Mouse (Mus musculus) cerebellum, adult 11-12 months (tissue): Measurements from ENCODE around the gene Farsa.
A peak's percentile ranks its signal among the peaks of the same experiment; 100 is the strongest.
"Not testable (repeated sequence)": the region's sequence is repeated elsewhere in the genome, so short reads cannot be mapped to it uniquely, and the experiment has no call there.

ENCODE experiments used
- DNase-seq: peaks from one replicate; pipeline ENCODE4 v3.0.0; 2022

Farsa gene

GRCm38 (mm10) chr8:84856864-84857441 is at the start of gene Farsa:
TSS of gene Farsa (plus strand) at chr8:84856989.
- DNase-seq = peak; percentile 91

DNA sequence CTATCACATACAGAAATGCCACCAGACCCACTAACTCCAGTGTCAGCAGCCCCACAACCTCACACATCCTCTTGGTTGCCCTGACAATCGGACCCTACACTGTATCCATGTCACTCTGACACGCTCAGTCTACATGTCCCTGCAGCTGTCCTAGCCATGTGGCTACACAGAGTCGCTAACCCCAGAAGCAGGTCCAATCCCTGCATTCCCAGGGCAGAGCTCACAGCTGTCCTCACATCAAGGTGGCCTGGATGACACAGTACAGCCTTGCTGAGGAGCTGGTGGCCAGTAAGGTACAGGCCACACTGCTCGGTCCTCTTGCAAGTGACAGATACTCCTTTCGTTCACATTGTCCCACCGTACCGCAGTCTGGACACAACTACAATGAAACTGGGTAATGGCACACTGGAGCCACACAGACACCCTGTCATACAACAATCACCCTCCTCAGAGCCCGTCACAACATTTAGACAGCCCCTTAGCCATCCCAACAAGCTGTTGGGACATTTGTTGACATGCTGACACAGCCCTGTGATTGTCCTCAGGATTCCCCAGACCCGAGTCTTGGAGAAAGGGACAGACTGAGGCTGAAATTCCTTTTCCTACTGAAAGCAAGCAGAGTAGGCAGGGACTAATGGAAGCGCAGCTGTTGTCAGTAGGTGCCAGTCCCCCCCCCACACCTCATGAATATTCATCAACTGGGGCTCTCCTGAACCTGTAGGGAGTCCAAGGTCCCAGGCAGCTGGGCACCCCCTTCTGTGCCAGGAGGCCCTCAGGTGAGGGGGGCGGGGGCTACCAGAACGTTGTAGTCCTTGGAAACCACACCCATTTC is 47.5 kb upstream of the Farsa start:
- DNase-seq = no peak

DNA sequence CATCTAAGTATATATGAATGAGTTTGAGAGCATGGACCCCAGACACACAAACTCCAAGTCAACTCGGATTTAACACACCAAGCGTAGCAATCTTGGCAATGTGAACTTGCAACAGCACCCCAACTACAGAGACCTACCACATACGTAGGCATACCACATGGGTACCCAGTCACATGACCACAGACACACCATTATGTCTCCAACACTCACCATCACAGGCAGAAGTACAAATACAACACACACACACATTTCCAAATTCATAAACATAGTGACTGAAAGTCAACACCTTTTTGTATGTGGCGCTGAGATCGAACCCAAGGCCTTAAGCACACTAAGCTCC is 46.9 kb upstream of the Farsa start:
- DNase-seq = no peak

GRCm38 (mm10) chr8:84810896-84811295 is 45.9 kb upstream of the Farsa start:
- peak; percentile 94 for DNase-seq

GRCm38 (mm10) chr8:84811303-84811702 is 45.5 kb upstream of the Farsa start:
- peak; percentile 50 for DNase-seq

- peak; percentile 77 for DNase-seq
Measured at GRCm38 (mm10) chr8:84813059-84813458, 43.7 kb upstream of the Farsa start.

- no peak for DNase-seq
Measured at GRCm38 (mm10) chr8:84813830-84814229, 43.0 kb upstream of the Farsa start.

GRCm38 (mm10) chr8:84814240-84814554 is 42.6 kb upstream of the Farsa start:
- peak; percentile 70 for DNase-seq

DNA sequence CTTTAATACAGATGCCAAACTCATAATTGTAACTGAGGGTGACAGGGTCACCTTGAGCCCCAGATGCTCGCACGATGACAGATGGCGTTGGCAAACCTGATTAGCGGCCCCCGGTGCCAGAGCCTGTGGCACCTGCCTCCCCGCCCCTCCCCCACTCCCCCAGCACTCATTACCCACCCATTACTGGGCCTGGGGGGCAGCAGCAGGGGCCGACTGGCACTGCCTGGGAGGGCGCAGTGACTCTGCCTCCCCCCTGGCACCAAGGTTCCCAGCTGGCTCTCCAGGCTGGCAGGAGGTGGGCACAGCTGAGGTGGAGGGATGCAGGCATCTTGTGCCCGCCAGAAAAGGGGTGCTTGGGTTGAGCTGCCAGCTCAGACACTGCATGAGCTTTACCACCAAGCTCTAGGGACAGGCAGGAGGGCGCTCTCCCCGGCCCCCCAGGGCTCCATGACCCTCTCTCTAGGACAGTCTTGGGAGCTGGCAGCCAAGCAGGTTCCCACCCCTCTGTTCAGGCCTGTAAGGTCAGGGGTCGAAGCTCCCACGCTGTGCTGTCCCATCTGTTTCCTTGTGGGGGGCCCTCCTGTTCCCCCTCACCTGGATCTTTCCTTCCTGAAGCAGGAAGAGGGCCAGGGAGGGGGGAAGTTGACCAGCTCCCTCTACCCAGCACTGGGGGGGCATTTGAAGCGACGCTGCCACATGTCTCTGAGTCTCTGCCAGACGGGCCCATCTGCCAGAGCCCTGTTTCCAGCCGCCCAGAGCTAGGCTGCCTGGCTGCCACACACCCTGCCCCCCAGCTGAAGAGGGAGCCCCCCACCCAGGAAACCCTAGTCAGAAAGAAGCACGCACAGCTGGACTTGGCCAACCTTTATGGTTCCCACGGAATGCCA is 42.0 kb upstream of the Farsa start:
- peak; percentile 81 for DNase-seq

GRCm38 (mm10) chr8:84815547-84815946 is 41.2 kb upstream of the Farsa start:
- peak; percentile 93 for DNase-seq

DNA sequence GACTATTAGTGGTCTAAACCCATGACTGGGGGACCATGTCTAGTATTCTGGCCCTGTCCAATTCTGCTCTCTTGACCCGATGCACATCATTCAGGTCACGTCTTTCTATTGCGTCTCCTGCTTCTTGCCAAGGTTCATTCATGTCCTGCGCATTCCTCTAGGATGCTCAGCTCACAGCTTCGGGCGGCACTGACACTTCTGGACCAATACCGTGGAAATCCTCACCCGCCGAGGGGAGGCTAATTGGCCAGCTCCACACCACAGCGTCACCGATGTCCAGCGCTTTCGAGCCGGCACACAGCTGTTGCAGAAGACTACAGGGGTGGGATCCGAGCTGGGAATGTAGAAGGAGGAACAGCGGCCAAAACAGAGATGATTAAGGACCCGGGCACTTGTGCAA is 40.7 kb upstream of the Farsa start:
- peak; percentile 52 for DNase-seq

DNA sequence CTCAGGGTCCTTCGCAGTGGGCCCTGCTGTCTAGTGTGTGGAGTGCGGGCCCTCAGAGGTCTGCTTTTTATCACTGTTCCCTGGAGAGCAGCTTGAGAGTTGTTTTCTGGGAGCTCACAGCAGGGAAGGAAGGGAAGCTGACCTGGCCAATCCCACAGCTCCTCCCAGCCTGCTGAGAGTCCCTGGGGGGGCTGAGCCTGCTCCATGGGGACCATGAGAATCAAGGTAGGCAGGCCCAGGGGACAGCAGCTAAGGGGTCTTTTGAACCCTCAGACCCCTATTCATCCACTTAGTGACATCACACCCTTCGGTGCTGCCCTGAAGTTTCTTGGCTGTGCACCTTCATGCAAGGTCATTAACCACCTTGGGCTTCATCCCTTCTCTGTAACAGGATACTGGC is 34.1 kb upstream of the Farsa start, which contains the start of gene Dand5:
Dand5 (minus strand) TSS at position 101 of the 400 bp plus-strand sequence.
- DNase-seq = no peak

GRCm38 (mm10) chr8:84823653-84824052 is 33.1 kb upstream of the Farsa start:
- DNase-seq = peak; percentile 75

DNA sequence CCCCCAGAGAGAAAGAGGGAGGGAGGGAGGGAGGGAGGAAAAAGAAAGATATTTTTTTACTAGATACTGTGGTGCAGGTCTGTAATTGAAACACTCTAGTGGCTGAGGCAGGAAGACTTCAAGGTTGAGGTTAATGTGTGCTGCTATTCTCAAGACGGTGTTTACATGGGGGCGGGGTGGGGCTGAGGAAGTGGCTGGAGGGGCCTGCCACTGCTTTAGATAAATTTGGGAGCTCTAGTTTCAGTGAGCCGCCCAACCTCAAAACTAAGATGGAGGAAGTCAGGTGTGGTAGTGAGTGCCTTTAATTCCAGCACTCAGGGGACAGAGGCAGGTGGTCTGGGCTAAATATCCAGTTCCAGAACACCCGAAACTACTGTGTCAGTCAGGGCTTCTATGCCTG is 31.2 kb upstream of the Farsa start:
- DNase-seq = no peak

GRCm38 (mm10) chr8:84826518-84826917 is 30.3 kb upstream of the Farsa start:
- DNase-seq = not testable (repeated sequence)

DNA sequence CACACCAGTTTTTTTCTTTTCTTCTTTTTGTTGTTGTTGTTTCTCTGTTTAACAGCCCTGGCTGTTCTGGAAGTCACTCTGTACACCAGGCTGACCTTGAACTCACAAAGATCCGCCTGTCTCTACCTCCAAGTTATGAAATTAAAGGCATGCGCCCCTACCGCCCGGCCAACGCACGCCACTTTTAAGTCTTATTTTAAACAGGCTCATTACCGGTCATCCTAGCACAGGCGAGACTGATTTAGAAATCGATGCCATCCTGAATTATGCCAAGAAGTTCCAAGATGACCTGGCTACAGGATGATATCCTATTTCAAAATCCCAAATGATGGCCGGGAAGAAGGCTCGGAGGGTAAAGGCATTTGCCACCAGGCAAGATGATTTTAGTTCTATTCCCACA is 25.3 kb upstream of the Farsa start, which contains the start of gene Gadd45gip1:
Gadd45gip1 (plus strand) TSS at position 33 of the 400 bp plus-strand sequence.
- peak; percentile 47 for DNase-seq

DNA sequence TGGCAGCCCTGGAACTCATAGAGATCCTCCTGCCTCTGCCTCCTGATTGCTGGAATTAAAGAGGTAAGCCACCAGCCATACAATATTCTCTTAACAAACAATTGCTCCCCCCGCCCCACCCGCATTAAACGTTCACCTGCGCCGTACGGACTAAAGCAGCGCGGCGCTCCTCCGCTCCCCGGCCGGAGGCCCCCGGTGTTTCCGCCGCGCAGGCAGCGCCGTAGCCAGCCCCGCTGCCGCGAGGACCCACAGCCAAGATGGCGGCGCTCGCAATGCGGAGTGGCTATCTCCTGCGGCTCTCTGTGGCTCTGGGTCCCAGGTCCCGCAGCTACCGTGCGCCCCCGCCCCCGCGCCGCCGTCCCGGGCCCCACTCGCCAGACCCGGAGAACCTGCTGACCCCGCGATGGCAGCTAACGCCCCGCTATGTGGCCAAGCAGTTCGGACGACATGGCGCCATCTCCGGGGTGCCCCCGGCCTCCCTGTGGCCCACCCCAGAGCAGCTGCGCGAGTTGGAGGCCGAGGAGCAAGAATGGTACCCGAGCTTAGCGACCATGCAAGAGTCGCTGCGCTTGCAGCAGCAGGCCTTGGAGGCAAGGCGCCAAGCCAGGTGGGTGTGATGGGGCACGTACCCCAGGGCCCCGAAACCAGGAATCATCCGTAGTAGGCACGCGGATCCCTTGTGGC is 24.6 kb upstream of the Farsa start:
- DNase-seq = peak; percentile 82

- DNase-seq = peak; percentile 29
Measured at GRCm38 (mm10) chr8:84832759-84833742, 23.7 kb upstream of the Farsa start.

- DNase-seq = peak; percentile 51
Measured at GRCm38 (mm10) chr8:84834002-84834865, 22.6 kb upstream of the Farsa start.
